Mouse (Mus musculus): ENCODE data around the gene Ppp1r15b. TPM values are rescaled to one million over a fixed set of nuclear protein-coding genes. Genes with fewer than 3 reads are reported as not detected.
A peak's percentile ranks its signal among the peaks of the same experiment; 100 is the strongest.

Gene Ppp1r15b
- total RNA-seq, 2 experiments from 2014 or later, result 41.4 to 44.3 TPM

GRCm38 (mm10) chr1:133164591-133165011 is 33.7 kb downstream of the Ppp1r15b start:
- H3K27ac ChIP-seq, result no peak overlapping the region
- no peak for TF ChIP-seq CTCF (IDR thresholded peaks at IDR 0.05)
- intact Hi-C loops (cut with DNase I), result no loop called here
- H3K4me3 ChIP-seq, result peak overlapping the region; percentile 72
- no peak for DNase-seq (ENCODE audit: extremely low spot score in 1 of 2, low spot score in 2 of 2)

- no peak for DNase-seq (ENCODE audit: extremely low spot score in 1 of 2, low spot score in 2 of 2)
- intact Hi-C loops (cut with DNase I), result no loop called here
- Histone ChIP-seq H3K27ac (no peak overlapping the region), H3K4me3 (no peak overlapping the region; the same call in 1 of the 2 replicates)
- no peak for TF ChIP-seq CTCF (IDR thresholded peaks at IDR 0.05)
These were observed 34.2 kb downstream of the Ppp1r15b start for GRCm38 (mm10) chr1:133165111-133165510.

- Histone ChIP-seq H3K4me3 (no peak overlapping the region), H3K27ac (no peak overlapping the region)
- DNase-seq (ENCODE audit: extremely low spot score in 1 of 2, low spot score in 2 of 2), result no peak
- no peak for TF ChIP-seq CTCF (IDR thresholded peaks at IDR 0.05)
- intact Hi-C loops (cut with DNase I), result no loop called here
These were observed 37.5 kb downstream of the Ppp1r15b start for GRCm38 (mm10) chr1:133168318-133169060.

GRCm38 (mm10) chr1:133170196-133170595 is 39.3 kb downstream of the Ppp1r15b start:
- no peak for DNase-seq (ENCODE audit: extremely low spot score in 1 of 2, low spot score in 2 of 2)
- intact Hi-C loops (cut with DNase I), result no loop called here
- no peak overlapping the region for H3K27ac ChIP-seq
- TF ChIP-seq CTCF (IDR thresholded peaks at IDR 0.05), result no peak
- H3K4me3 ChIP-seq, result no peak overlapping the region

GRCm38 (mm10) chr1:133171357-133171756 is 40.4 kb downstream of the Ppp1r15b start:
- no peak for DNase-seq (ENCODE audit: extremely low spot score in 1 of 2, low spot score in 2 of 2)
- Histone ChIP-seq H3K27ac (no peak overlapping the region), H3K4me3 (no peak overlapping the region)
- no peak for TF ChIP-seq CTCF (IDR thresholded peaks at IDR 0.05)
- intact Hi-C loops (cut with DNase I), result no loop called here

GRCm38 (mm10) chr1:133175150-133175549 is 44.2 kb downstream of the Ppp1r15b start:
- DNase-seq (ENCODE audit: extremely low spot score in 1 of 2, low spot score in 2 of 2), result no peak
- TF ChIP-seq CTCF (IDR thresholded peaks at IDR 0.05), result no peak
- Histone ChIP-seq H3K4me3 (no peak overlapping the region), H3K27ac (no peak overlapping the region)
- intact Hi-C loops (cut with DNase I), result no loop called here

GRCm38 (mm10) chr1:133177480-133178172 is 46.7 kb downstream of the Ppp1r15b start:
- DNase-seq (ENCODE audit: extremely low spot score in 1 of 2, low spot score in 2 of 2), result peak; percentile 57 to 71
- intact Hi-C loops (cut with DNase I), result loop anchor here (1.0 kb wide), 2 partner anchors 130 to 176 kb away; no protein-coding TSS in a partner anchor

GRCm38 (mm10) chr1:133178732-133179440 is 47.9 kb downstream of the Ppp1r15b start:
- peak; percentile 35 to 65 for DNase-seq (ENCODE audit: extremely low spot score in 1 of 2, low spot score in 2 of 2)
- Histone ChIP-seq H3K27ac (peak overlapping the region; percentile 70), H3K4me3 (no peak overlapping the region)
- TF ChIP-seq CTCF (IDR thresholded peaks at IDR 0.05), result no peak
- intact Hi-C loops (cut with DNase I), result no loop called here

More at GRCm38 (mm10) chr1:133177480-133178172, 46.7 kb downstream of the Ppp1r15b start:
- peak; percentile 93 for TF ChIP-seq CTCF (IDR thresholded peaks at IDR 0.05)
- Histone ChIP-seq H3K27ac (peak overlapping the region; percentile 70), H3K4me3 (no peak overlapping the region)

- intact Hi-C loops (cut with DNase I), result loop anchor here (1.0 to 5.0 kb wide), 5 partner anchors 29 to 186 kb away; no protein-coding TSS in a partner anchor
- TF ChIP-seq CTCF (IDR thresholded peaks at IDR 0.05), result peak; percentile 89
- Histone ChIP-seq H3K4me3 (peak overlapping the region; percentile 88), H3K27ac (peak overlapping the region; percentile 97)
- DNase-seq (ENCODE audit: extremely low spot score in 1 of 2, low spot score in 2 of 2), result peak; percentile 73 to 75
These were observed 50.4 kb downstream of the Ppp1r15b start for GRCm38 (mm10) chr1:133181072-133182015.

- intact Hi-C loops (cut with DNase I), result loop anchor here (1.0 to 5.0 kb wide), 5 partner anchors 28 to 185 kb away; no protein-coding TSS in a partner anchor
- peak; percentile 71 for DNase-seq (ENCODE audit: extremely low spot score in 1 of 2, low spot score in 2 of 2)
- TF ChIP-seq CTCF (IDR thresholded peaks at IDR 0.05), result peak; percentile 21
These were observed 51.2 kb downstream of the Ppp1r15b start for GRCm38 (mm10) chr1:133182016-133182705.

More at GRCm38 (mm10) chr1:133182016-133182705, 51.2 kb downstream of the Ppp1r15b start:
- peak overlapping the region; percentile 97 for H3K27ac ChIP-seq
- H3K4me3 ChIP-seq, result peak overlapping the region; percentile 88

All from left cerebral cortex, adult 2 months (tissue).